In genomic region chr3:121426621-121427519, GRCm38 (mm10) we compare ENCODE assay signal across 7 mouse cellular contexts. TPM values are rescaled to one million over a fixed set of nuclear protein-coding genes. Genes with fewer than 3 reads are reported as not detected.
DNase-seq lines count a peak whose midpoint lies in the region; ATAC-seq lines count a peak whose summit lies in the region.

No protein-coding gene starts in this region.

- no peaks in the 10 kb centered on the region for H3K27me3 ChIP-seq in embryonic facial prominence, embryonic 12.5 days
- H3K27me3 ChIP-seq in limb, embryonic 13.5 days = no peaks in the 10 kb centered on the region
- H3K27me3 ChIP-seq in midbrain, embryonic 15.5 days (replicated peaks) = no peaks in the 10 kb centered on the region

- 0 out of 2 replicates have a peak, but pooled peaks cover 6% of the 10 kb centered on the region for H3K36me3 ChIP-seq in embryonic facial prominence, embryonic 12.5 days
- no peaks in the 10 kb centered on the region for H3K36me3 ChIP-seq in limb, embryonic 13.5 days
- H3K36me3 ChIP-seq in midbrain, embryonic 15.5 days (replicated peaks) = no peaks in the 10 kb centered on the region

- H3K9me3 ChIP-seq in embryonic facial prominence, embryonic 12.5 days = no peaks in the 10 kb centered on the region
- H3K9me3 ChIP-seq in limb, embryonic 13.5 days = no peaks in the 10 kb centered on the region
- no peaks in the 10 kb centered on the region for H3K9me3 ChIP-seq in midbrain, embryonic 15.5 days

- H3K4me3 ChIP-seq in embryonic facial prominence, embryonic 12.5 days = peak overlapping the region; percentile 87
- H3K4me3 ChIP-seq in limb, embryonic 13.5 days = peak overlapping the region; percentile 88
- peak overlapping the region; percentile 68 for H3K4me3 ChIP-seq in midbrain, embryonic 15.5 days

- H3K4me1 ChIP-seq in embryonic facial prominence, embryonic 12.5 days = peaks cover 35% of the 10 kb centered on the region
- peaks cover 41% of the 10 kb centered on the region for H3K4me1 ChIP-seq in limb, embryonic 13.5 days
- peaks cover 37% of the 10 kb centered on the region for H3K4me1 ChIP-seq in midbrain, embryonic 15.5 days

- peak overlapping the region; percentile 84 for H3K4me2 ChIP-seq in embryonic facial prominence, embryonic 12.5 days (replicated peaks)
- peak overlapping the region; percentile 88 for H3K4me2 ChIP-seq in limb, embryonic 13.5 days (replicated peaks)
- H3K4me2 ChIP-seq in midbrain, embryonic 15.5 days = peak overlapping the region; percentile 72

- peak overlapping the region; percentile 100 for H3K27ac ChIP-seq in embryonic facial prominence, embryonic 12.5 days
- H3K27ac ChIP-seq in limb, embryonic 13.5 days = peak overlapping the region; percentile 99
- peak overlapping the region; percentile 93 for H3K27ac ChIP-seq in midbrain, embryonic 15.5 days

- under 1% methylated on average over 92 of the region's 93 CpGs for WGBS in embryonic facial prominence, embryonic 12.5 days
- under 1% methylated on average over 87 of the region's 93 CpGs for WGBS in limb, embryonic 13.5 days
- under 1% methylated on average over 91 of the region's 93 CpGs for WGBS in midbrain, embryonic 15.5 days

- H3K9ac ChIP-seq in embryonic facial prominence, embryonic 12.5 days = peak overlapping the region; percentile 96
- peak overlapping the region; percentile 99 for H3K9ac ChIP-seq in limb, embryonic 13.5 days
- H3K9ac ChIP-seq in midbrain, embryonic 15.5 days = peak overlapping the region; percentile 90

- ATAC-seq in embryonic facial prominence, embryonic 12.5 days (ENCODE audit: insufficient number of reproducible peaks, insufficient read depth, low FRiP score, low TSS enrichment) = peak; percentile 79
- peak; percentile 66 for ATAC-seq in limb, embryonic 13.5 days (ENCODE audit: low FRiP score, low read depth)
- ATAC-seq in midbrain, embryonic 15.5 days (replicated peaks) = peak; percentile 75

- peak; percentile 43 to 56 for DNase-seq in adrenal gland, postnatal 4 days (ENCODE audit: low spot score in 2 of 2)
- DNase-seq in heart, adult 11 months = peak; percentile 99
- DNase-seq in kidney, adult 18-20 months = peak; percentile 84
- peak; percentile 62 to 79 for DNase-seq in spleen, postnatal 10 days (ENCODE audit: low spot score in 2 of 2)

RNA-seq across cellular contexts. Expression of gene Cnn3, which starts 0.6 kb away (rescaled TPM):
- total RNA-seq in adrenal gland, postnatal 4 days (2021) = 100 to 1,000 TPM; 191 to 207 TPM
- 896 and 941 TPM in 2 replicates for polyA plus RNA-seq in embryonic facial prominence, embryonic 12.5 days (2016; fragmentation: Nextera tagmentation; extraction: Ambion mirVana)
- 936 and 944 TPM in 2 replicates for polyA plus RNA-seq in limb, embryonic 13.5 days (2015; fragmentation: Nextera tagmentation; extraction: Ambion mirVana)
- polyA plus RNA-seq in midbrain, embryonic 15.5 days (2015; fragmentation: Nextera tagmentation; extraction: Ambion mirVana) = 369 and 402 TPM in 2 replicates

Comparison
In these comparisons a context has a peak if more than half of its experiments do, and no peak if none do; other contexts are left out.
1. Peak in every context shown above with its lines: DNase-seq, ATAC-seq, H3K4me3 ChIP-seq and H3K27ac ChIP-seq.